Mouse (Mus musculus) left cerebral cortex, adult 9 months (tissue): Measurements from ENCODE around the gene Eloa.

Source experiments
- DNase-seq, 2 experiments: peaks; one replicate each; pipeline ENCODE4 v3.0.0; 2022; ENCODE audit warnings: low spot score in 2 of 2

Gene Eloa

DNA sequence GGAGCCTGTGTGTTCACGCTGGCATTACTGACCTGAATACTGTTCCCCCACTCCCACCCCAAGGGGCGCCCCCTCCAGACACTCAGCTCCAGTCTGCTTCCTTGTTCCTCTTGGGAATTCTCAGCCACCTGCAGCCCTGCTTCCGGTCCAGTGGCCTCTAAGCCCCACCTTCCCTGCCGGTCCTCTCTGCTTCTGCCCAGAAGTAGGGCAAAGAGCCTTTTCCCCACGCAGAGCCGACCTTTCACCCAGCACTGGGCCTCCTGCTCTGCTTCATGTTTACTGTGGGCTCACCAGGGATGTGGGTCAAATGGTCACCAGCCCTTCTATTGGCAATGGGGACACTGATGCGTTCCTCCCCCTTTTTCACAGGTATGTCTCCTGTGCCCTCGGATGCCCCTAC is 63.2 kb downstream of the Eloa start:
- no peak for DNase-seq

DNA sequence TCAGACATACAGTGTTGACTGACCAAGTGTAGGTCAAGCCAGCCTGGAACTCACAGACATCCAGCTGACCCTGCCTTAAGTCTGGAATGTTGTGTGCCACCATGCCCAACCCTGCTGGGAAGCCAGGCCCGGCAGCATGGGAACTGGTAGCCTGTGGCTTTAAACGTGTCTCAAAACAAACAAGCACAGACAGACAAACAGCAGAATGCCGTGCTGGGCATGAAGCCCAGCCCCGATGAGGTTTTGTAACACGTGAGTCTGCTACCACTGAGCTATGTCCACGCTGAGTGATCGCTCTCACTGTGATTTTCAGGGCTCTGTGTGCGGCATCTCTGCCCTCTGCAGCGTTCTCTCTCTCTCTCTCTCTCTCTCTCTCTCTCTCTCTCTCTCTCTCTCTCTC is 65.7 kb downstream of the Eloa start:
- no peak for DNase-seq

DNA sequence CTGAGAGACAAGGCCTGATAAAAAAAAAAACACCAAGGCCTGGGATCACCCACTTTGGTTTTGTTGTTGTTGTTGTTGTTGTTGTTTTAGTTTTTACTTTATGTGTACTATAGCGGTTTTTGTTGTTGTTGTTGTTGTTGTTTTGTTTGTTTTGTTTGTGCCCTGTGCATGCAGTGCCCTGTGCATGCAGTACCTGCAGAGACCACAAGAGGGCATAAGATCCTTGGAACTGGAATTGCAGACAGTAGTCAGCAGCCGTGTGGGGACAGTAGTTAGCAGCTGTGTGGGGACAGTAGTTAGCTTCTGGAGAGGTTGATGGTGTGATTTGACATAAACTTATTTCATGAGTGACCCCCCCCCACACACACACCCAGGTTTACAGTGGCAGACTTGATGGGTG is 67.3 kb downstream of the Eloa start:
- DNase-seq = peak in 1 of 2 experiments; percentile 77
